Mouse (Mus musculus) liver, embryonic 14.5 days (tissue): ENCODE data around the gene Tns1.

ENCODE experiments used
- CTCF ChIP-seq: IDR thresholded peaks from 2 replicates; pipeline ENCODE4 v1.5.1; 2016; ENCODE audit warnings: antibody characterized with exemption, low read depth, control low read depth
- EP300 ChIP-seq: IDR thresholded peaks from 2 replicates; pipeline ENCODE4 v1.6.1; 2016; ENCODE audit warnings: antibody characterized with exemption, low read depth

- no peak for TF ChIP-seq CTCF
- TF ChIP-seq EP300, result no peak
These were observed 25.9 kb upstream of the Tns1 start for GRCm38 (mm10) chr1:74150101-74150500.
